Mouse (Mus musculus): ENCODE measurements at regions not wholly inside any gene's neighbourhood (a gene's known extent, or its start where the extent isn't known, plus 50 kb on each side); places are given as distances from the start of the nearest gene placed in this dataset.

GRCm38 (mm10) chr6:11503136-11503535 is 404.2 kb downstream of the Ndufa4 start:
- TF ChIP-seq EP300 (IDR thresholded peaks at IDR 0.05; ENCODE audit: low read depth) (no peak), CTCF (IDR thresholded peaks at IDR 0.05; ENCODE audit: low read depth) (no peak)

All from heart, postnatal 0 days (tissue).